Mouse (Mus musculus) ES-E14 (cell line): ENCODE data around the gene Zfp639.

ENCODE experiments used
- ZC3H11A ChIP-seq: IDR thresholded peaks from 2 replicates; pipeline ENCODE4 v1.6.1; 2012; ENCODE audit warnings: low read depth, mild to moderate bottlenecking, inconsistent platforms, low read length, borderline replicate concordance
- ZNF384 ChIP-seq: IDR thresholded peaks from 2 replicates; pipeline ENCODE4 v1.6.1; 2012; ENCODE audit warnings: low read depth, low read length, inconsistent platforms

GRCm38 (mm10) chr3:32494387-32495087, 15.5 kb upstream of the Zfp639 start:
- TF ChIP-seq ZNF384 (no peak), ZC3H11A (no peak)
